ENCODE assay signal across 23 mouse cellular contexts in the genomic region with DNA sequence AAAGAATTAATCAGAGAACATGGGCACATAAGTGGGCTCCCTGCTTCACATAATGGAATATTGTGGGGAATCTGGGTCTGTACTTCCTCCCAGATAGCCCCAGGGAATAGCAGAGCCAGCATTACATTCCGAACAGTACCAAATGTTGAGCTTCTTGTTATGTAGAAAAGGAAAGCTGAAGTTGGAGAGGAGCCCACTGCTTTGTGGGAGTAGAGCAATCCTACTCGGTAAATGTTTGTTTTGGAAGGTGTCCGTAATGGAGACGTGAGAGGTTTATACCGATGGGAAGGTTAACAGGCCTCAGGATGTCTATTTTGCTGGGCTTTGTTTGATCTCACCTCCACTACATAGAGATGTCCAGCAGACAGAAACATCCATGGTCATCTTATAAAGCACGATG.
DNase-seq lines count a peak whose midpoint lies in the region; ATAC-seq and TF ChIP-seq lines count a peak whose summit lies in the region.
"Had no signal": no experiment of that assay in that cellular context is flagged by ENCODE, and none has a peak within 500 bp of the region (broad histone marks: within the 10 kb centered on the region; RNA-seq: fewer than 3 reads in every experiment).

No protein-coding gene starts in this region.

- peak; percentile 36 for DNase-seq in heart, adult 11 months
- no peak for DNase-seq in heart, adult 9 months (ENCODE audit: low spot score in 2 of 2)
- DNase-seq in kidney, postnatal 0 days (ENCODE audit: low spot score) = peak; percentile 33
- no peak for DNase-seq in kidney, adult 8-10 months
- DNase-seq in lung, postnatal 36 days = peak; percentile 36
- DNase-seq in lung, postnatal 10 days = no peak
- no peak for DNase-seq in left cerebral cortex, adult 9 months (ENCODE audit: low spot score in 2 of 2)
- DNase-seq: adrenal gland, postnatal 25 days; cerebellum, adult 2 months; cerebellum, postnatal 25 days; gastrocnemius, postnatal 10 days; kidney, postnatal 25 days; right cerebral cortex, postnatal 25 days had no signal

- H3K27me3 ChIP-seq in kidney, postnatal 0 days (ENCODE audit: insufficient read depth, low read length) = no peaks in the 10 kb centered on the region
- H3K27me3 ChIP-seq: limb, embryonic 13.5 days; midbrain, embryonic 15.5 days; stomach, embryonic 15.5 days had no signal

- ATAC-seq in kidney, postnatal 0 days (replicated peaks; ENCODE audit: low FRiP score, low read depth) = no peak
- ATAC-seq: CD4-positive, CD25-positive, alpha-beta regulatory T cell, adult 4 months; intestine, postnatal 0 days; midbrain, embryonic 15.5 days had no signal

- no peak overlapping the region for H3K4me3 ChIP-seq in kidney, postnatal 0 days (replicated peaks; ENCODE audit: low read depth, low read length)
- H3K4me3 ChIP-seq: layer of hippocampus, adult 2 months; left cerebral cortex, adult 2 months; limb, embryonic 13.5 days; midbrain, embryonic 10.5 days; midbrain, embryonic 15.5 days; stomach, embryonic 15.5 days had no signal

- no peaks in the 10 kb centered on the region for H3K4me1 ChIP-seq in kidney, postnatal 0 days (replicated peaks; ENCODE audit: insufficient read depth, low read length)
- H3K4me1 ChIP-seq: midbrain, embryonic 10.5 days; midbrain, embryonic 15.5 days; stomach, embryonic 15.5 days had no signal

- H3K4me2 ChIP-seq in kidney, postnatal 0 days (ENCODE audit: low read length) = no peak overlapping the region
- H3K4me2 ChIP-seq: hindbrain, embryonic 14.5 days; limb, embryonic 13.5 days; midbrain, embryonic 15.5 days; stomach, embryonic 15.5 days had no signal

- no peak overlapping the region for H3K9ac ChIP-seq in kidney, postnatal 0 days (ENCODE audit: low read depth, low read length)
- H3K9ac ChIP-seq: hindbrain, embryonic 14.5 days; limb, embryonic 13.5 days; liver, embryonic 14.5 days; midbrain, embryonic 15.5 days; stomach, embryonic 15.5 days had no signal

- no peaks in the 10 kb centered on the region for H3K9me3 ChIP-seq in kidney, postnatal 0 days (replicated peaks; ENCODE audit: low read length)
- H3K9me3 ChIP-seq: limb, embryonic 13.5 days; midbrain, embryonic 10.5 days; midbrain, embryonic 15.5 days; stomach, embryonic 15.5 days had no signal

- TF ChIP-seq CTCF in kidney, postnatal 0 days (IDR thresholded peaks at IDR 0.05; ENCODE audit: low read depth) = no peak

- 29% methylated on average over 6 of the region's 6 CpGs for WGBS in kidney, postnatal 0 days

- H3K36me3 ChIP-seq in kidney, postnatal 0 days (ENCODE audit: insufficient read depth, low read length) = no peaks in the 10 kb centered on the region
- H3K36me3 ChIP-seq: limb, embryonic 13.5 days; midbrain, embryonic 10.5 days; midbrain, embryonic 15.5 days; stomach, embryonic 15.5 days had no signal

- H3K27ac ChIP-seq in kidney, postnatal 0 days = no peak overlapping the region
- H3K27ac ChIP-seq: hindbrain, embryonic 14.5 days; layer of hippocampus, adult 2 months; left cerebral cortex, adult 2 months; limb, embryonic 13.5 days; liver, embryonic 14.5 days; midbrain, embryonic 10.5 days; midbrain, embryonic 15.5 days; stomach, embryonic 15.5 days had no signal

Comparison
In these comparisons a context has a peak if more than half of its experiments do, and no peak if none do; other contexts are left out.
1. DNase-seq: peak in heart, adult 11 months (single experiment), kidney, postnatal 0 days (single experiment) and lung, postnatal 36 days (single experiment); none in heart, adult 9 months (0 of 2), kidney, adult 8-10 months (0 of 2), lung, postnatal 10 days (single experiment) and left cerebral cortex, adult 9 months (0 of 2).